Mouse (Mus musculus): Measurements from ENCODE around the gene Ripor3.

GRCm38 (mm10) chr2:168026467-168026866, 16.0 kb upstream of the Ripor3 start:
- TF ChIP-seq EP300 (IDR thresholded peaks at IDR 0.05; ENCODE audit: insufficient read depth, low read depth, low read length) (no peak), POLR2A (IDR thresholded peaks at IDR 0.05; ENCODE audit: insufficient read depth, low read length) (no peak), CTCF (IDR thresholded peaks at IDR 0.05; ENCODE audit: low read depth, low read length) (no peak)
